Mouse (Mus musculus) lung, adult 2 months (tissue): Measurements from ENCODE around the gene Psmd6. TPM values are rescaled to one million over a fixed set of nuclear protein-coding genes. Genes with fewer than 3 reads are reported as not detected.

ENCODE experiments used
- DNase-seq: peaks from one replicate; pipeline ENCODE4 v3.0.0; 2022
- H3K4me1 ChIP-seq: fragments of 200-500 bp; 2 replicates; pipeline ENCODE4 v1.6.1; 2011; ENCODE audit warnings: low read length; ENCODE audit not compliant: control insufficient read depth, insufficient read depth
- H3K4me3 ChIP-seq: fragments of 200-500 bp; replicated peaks from 2 replicates; pipeline ENCODE3; 2011; ENCODE audit warnings: low read depth, mild to moderate bottlenecking, control low read depth, low read length; ENCODE audit errors: extremely low read depth
- CTCF ChIP-seq: fragments of 200-500 bp; IDR thresholded peaks from 2 replicates; pipeline ENCODE4 v1.5.1; 2011; ENCODE audit warnings: mild to moderate bottlenecking, low read length, control low read depth; ENCODE audit not compliant: insufficient read depth
- POLR2A ChIP-seq: fragments of 200-500 bp; IDR thresholded peaks from 2 replicates; pipeline ENCODE4 v1.6.1; 2011; ENCODE audit warnings: low read depth, mild to moderate bottlenecking, control low read depth, low read length, borderline replicate concordance; ENCODE audit errors: extremely low read depth
- WGBS: fragments of 180-500 bp; shearing (Covaris S2); methylation state at CpG from one replicate; pipeline ENCODE4 v1.1.7; 2018; 5-methylcytosine and 5-hydroxymethylcytosine counted together
- polyA plus RNA-seq: library from polyadenylated mRNA; depleted of rRNA; stranded (reverse); fragments of >200 nt; gene quantifications from 2 replicates; pipeline ENCODE4 v1.2.3, GENCODE M21; 2012; rRNA removed

Psmd6 gene
- polyA plus RNA-seq, 1 experiment, result 23.1 TPM

DNA sequence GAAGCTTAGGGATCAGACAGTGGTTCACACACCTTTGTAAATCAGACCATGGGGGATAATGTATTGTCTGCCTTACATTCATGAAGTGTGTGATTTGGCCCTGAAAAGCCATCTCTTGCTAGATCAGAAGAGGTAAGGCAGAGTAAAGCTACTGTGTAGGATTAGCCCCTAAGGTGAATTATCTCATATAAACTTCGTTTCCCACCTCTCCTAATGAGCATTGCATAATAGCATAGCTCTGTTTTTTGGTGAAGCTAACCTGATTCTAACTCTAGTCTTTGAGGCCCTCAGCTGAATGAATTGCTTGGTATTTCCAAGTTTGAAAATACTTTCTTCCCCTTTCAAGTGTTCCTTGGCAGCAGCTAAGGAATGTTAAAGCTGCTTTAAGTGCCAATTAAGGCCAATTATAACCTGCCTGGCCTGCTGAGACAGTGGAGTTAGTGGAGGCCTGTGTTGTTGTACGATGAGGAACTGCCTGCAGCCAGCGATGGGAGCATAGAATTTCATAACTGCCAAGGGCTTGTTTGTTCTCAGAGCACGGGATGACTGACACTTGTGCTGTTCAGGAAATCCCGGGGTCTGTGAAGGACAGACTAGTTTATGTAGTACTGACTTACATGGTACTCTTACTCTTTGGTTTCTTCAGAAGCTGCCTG, 56.2 kb downstream of the Psmd6 start:
- no peak for TF ChIP-seq CTCF
- no peak for TF ChIP-seq POLR2A
- Histone ChIP-seq H3K4me1 (peaks cover 27% of the 10 kb centered on the region), H3K4me3 (no peak overlapping the region)
- WGBS, result 15% methylated on average over 5 of the region's 5 CpGs
- peak; percentile 51 for DNase-seq

DNA sequence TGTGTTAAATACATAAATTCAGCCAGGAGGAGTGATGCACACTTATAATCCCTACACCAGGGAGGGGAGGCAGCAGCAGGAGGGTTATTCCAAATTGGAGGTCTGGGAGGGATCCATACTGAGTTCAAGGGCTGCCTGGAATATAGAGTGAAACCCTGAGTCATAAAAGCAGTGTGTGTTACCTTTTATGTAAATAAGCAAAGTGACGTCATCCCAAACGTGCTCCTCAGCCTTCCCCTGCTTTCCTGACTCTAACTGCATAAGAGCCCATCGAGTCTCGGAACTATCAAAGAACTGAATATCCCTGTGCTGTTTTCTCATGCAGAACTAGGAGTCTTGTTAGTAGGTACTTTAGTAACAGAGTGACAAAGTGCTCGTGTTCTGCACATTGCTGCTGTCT, 57.4 kb downstream of the Psmd6 start:
- Histone ChIP-seq H3K4me3 (no peak overlapping the region), H3K4me1 (peaks cover 24% of the 10 kb centered on the region)
- DNase-seq, result no peak
- TF ChIP-seq POLR2A, result no peak
- no peak for TF ChIP-seq CTCF
- WGBS, result 57% methylated on average over 5 of the region's 5 CpGs

DNA sequence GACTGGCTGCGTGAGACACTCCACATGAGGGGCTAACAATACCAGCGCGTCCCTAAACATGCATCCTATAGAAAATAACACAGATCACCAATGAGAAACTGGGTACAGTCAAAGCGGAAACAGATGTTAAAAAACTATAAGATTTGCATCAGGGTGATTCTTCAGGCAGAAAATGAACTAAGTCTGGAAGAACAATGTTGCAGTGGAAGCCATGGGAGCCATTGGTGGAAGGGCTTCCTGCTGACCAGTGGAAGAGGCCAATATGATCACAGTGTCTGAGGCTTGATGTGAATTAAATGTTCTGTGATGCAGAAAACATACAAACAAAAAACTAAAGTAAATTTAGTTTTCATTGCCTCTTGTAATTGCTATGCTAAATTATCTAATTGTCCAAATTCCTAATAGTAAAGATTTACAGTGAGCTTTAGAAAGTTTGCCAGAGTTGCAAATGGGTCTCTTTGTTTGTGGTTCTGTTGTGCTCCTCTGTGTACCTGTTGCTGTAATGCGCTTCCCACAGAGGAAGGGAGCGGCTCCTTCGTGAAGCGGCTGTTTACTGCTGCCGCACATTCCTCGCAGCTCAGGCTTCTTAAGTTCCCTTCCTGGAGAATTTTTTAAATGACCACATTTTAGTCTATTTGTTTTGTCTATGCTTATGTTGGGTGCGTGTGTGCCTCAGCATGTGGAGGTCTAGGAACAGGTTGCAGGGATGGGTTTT, 58.1 kb downstream of the Psmd6 start:
- 67% methylated on average over 11 of the region's 11 CpGs for WGBS
- Histone ChIP-seq H3K4me1 (peaks cover 24% of the 10 kb centered on the region), H3K4me3 (no peak overlapping the region)
- TF ChIP-seq POLR2A, result no peak
- no peak for TF ChIP-seq CTCF
- no peak for DNase-seq

Other genes with a start within 250 kb of the Psmd6 start
- gene Gm281, start 206.5 kb downstream of the Psmd6 start, polyA plus RNA-seq, result 1.8 and 2.1 TPM in 2 replicates
- 33.4 and 39.4 TPM in 2 replicates for gene Atxn7, start 159.5 kb downstream of the Psmd6 start, polyA plus RNA-seq
- 9.2 and 13.3 TPM in 2 replicates for gene Thoc7, start 159.1 kb downstream of the Psmd6 start, polyA plus RNA-seq
- gene Olfr720, start 65.9 kb upstream of the Psmd6 start, polyA plus RNA-seq, result not detected in 2 replicates
- not detected in 2 replicates for gene Olfr31, start 201.8 kb upstream of the Psmd6 start, polyA plus RNA-seq
- gene Il3ra, start 225.3 kb upstream of the Psmd6 start, polyA plus RNA-seq, result 89.7 and 119 TPM in 2 replicates